Mouse (Mus musculus) natural killer cell, adult 2 months (primary cell): Measurements from ENCODE around the gene Bysl.

ENCODE experiments used
- DNase-seq, 2 experiments: peaks; one replicate each; pipeline ENCODE4 v3.0.0; 2022; ENCODE audit warnings: low spot score in 2 of 2

Bysl gene

GRCm38 (mm10) chr17:47594183-47594968, 16.9 kb downstream of the Bysl start:
- DNase-seq = peak in 1 of 2 experiments; percentile 8

- no peak for DNase-seq
Measured at GRCm38 (mm10) chr17:47593854-47594182, 17.5 kb downstream of the Bysl start.

DNA sequence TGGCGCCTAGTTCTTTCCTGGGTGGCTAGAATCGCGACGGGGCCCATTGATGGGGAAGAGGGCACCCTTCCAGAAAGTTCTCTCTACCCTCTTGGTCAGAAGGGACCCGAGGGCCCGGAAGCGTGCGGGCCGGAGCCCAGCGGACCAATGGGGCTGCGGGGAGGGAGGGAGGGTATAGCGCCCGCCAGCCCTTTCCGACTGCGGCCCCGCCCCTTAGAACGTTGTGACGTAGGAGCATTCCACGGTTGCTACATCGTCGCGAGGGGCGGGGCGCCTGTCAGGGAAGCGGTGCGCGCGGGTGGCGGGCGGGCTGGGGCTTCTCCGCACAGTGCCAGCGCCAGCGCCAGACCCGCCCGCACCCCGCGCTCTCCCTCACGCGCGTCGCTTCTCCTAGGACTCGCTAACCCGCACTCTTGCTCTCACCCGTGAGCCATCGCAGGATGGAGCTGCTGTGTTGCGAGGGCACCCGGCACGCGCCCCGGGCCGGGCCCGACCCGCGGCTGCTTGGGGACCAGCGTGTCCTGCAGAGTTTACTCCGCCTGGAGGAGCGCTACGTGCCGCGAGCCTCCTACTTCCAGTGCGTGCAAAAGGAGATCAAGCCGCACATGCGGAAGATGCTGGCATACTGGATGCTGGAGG, 18.0 kb downstream of the Bysl start:
- DNase-seq = peak; percentile 89 to 92

- no peak for DNase-seq
Measured at GRCm38 (mm10) chr17:47591073-47591472, 20.2 kb downstream of the Bysl start.

DNA sequence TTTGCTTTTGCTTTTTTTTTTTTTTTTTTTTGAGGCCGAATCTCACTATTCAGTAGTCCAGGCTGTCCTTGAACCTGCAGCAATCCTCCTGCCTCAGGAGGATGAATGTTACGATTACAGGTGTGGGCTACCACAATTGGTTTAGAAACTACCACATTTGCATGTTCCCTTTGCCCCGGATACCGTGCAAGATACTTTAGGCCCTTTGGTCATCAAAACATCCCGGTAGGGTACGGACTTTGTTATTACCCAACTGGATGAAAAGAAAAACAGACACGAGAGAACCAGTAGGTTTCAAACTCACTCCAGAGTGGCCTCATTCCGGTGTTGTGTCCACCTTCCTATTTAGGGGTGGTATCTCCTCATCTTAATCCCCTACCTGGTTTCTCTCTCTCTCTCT, 22.8 kb downstream of the Bysl start:
- DNase-seq = no peak

DNA sequence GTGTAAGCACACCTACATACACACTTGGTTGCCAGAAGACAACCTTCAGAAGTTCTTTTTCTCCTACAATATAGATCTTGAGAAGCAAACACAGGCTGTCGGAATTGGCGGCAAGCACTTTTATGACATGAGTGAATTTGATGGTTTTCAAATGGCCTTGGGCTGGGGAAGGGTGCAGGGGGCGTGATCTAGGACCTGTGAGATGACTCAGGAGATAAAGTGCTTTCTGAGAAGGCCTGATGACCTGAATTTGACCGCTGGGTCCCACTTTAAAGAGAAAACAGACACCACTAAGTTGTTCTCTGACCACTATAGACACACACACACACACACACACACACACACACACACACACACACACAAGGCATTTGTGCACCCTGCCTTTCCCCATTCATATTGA, 30.3 kb downstream of the Bysl start:
- no peak for DNase-seq

GRCm38 (mm10) chr17:47578655-47579054, 32.6 kb downstream of the Bysl start:
- no peak for DNase-seq

DNA sequence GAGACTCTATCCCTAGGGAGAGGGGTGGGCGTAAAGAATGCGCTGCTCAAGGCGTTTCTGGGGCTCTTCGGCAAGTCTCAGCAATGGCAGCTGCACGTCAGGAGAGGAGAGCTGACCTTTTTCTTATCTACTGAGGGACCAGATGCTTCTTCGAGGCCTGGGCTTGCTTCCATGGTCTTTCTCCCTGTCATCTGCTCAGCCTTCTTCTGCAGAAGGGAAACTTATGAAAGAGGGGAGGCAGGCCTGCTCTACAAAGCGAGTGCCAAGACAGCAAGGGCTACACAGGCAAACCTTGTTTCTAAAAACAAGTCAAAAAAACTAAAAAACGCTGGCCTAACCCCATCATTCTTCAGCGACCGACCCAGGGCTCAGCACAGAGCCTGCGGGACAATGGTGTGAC, 36.5 kb downstream of the Bysl start:
- DNase-seq = no peak

DNA sequence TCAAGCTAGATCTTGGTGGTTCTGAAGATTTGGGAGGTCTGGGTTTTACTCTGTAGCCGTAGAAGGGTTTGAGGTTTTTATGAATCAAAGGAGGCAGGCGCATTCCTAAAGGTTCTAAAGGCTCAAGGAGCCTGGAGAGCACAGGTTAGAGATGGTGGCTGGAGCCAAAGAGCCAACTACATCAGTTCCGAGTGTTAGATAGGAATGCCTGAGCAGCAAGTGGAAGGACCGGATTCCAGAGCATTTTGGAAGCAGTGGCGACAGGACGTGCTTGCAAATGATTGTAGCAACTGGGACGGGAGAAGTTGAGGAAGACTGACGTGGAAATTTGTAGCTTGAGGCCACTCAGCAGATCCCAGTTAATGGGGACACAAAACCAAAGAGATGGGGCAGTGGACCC, 37.3 kb downstream of the Bysl start:
- no peak for DNase-seq

- DNase-seq = no peak
Measured at GRCm38 (mm10) chr17:47572436-47572835, 38.9 kb downstream of the Bysl start.

DNA sequence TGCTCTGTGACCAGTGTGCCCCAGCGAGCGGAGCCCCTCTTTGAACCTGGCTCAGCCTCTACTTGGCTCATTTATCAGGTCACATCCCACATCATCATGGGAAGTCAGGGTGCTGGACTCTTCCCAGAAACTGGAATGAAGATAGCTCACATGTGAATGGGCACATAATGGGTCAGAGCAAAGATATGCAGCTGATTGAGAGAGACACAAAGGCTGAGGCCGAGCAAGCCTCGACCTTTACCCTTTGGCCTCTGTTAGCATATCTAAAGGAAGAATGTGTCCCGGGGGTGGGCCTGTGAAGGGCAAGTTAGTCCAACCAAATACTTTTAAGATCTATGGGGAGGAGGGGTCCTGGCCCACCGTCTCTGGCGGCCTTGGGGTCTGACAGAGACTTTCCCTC, 39.7 kb downstream of the Bysl start:
- DNase-seq = no peak

GRCm38 (mm10) chr17:47568951-47569527, 42.3 kb downstream of the Bysl start:
- no peak for DNase-seq

DNA sequence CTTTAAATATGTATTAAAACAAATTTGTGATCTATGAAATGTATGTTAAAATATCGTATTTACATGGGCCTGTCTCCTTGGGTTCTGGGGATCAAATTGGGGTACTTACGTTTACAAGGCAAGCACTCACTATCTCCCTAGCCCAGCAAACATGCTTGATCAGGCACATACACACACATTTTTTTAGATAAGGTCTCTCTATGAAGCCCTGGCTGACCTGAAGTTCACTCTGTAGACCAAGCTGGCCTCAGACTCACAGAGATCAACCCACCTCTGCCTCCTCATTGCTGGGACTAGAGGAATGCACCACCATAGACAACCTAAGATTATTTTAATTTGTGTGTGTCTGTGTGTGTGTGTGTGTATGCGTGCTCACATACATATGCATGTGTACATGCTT, 42.9 kb downstream of the Bysl start:
- no peak for DNase-seq

- DNase-seq = no peak
Measured at GRCm38 (mm10) chr17:47567271-47567670, 44.0 kb downstream of the Bysl start.

- no peak for DNase-seq
Measured at GRCm38 (mm10) chr17:47566133-47566532, 45.2 kb downstream of the Bysl start.

GRCm38 (mm10) chr17:47564612-47565011, 46.7 kb downstream of the Bysl start:
- DNase-seq = peak; percentile 44 to 74

DNA sequence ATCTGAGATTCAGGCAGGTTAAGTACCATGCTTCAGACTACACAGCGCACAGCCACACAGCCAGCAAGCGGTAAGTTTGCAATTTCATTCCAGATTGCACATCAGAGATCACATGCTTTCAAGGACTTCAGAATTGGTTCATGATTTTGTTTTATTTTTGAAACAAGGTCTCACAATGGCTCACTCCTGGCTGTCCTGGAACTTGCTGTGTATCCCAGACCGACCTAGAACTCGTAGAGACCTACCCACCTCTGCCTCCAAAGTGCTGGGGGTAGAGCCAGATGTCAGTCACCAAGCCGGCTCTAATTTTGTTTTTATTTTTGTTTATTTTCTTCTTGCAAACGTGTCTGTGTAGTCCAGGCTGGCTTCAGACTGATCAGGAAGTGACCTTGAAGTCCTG, 48.4 kb downstream of the Bysl start:
- no peak for DNase-seq

- no peak for DNase-seq
Measured at GRCm38 (mm10) chr17:47559726-47560125, 51.6 kb downstream of the Bysl start.

DNA sequence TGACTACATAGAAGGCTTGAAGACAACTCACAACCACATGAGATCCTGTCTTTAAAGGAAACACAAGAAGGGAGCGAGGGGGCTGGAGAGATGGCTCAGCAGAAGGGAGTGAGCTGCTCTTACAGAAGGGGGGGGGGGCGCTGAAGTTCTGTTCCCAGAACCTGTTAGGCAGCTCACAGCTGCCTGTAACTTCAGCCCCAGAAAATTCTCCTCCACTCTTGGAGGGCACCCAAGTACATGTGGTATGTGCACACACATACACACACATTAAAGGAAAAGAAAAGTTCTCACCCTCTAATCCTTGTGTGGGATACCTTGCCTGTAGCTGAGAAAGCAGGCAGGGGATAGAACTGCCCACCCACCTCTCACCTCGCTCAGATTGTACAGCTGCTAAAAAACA, 54.1 kb downstream of the Bysl start:
- DNase-seq = no peak

DNA sequence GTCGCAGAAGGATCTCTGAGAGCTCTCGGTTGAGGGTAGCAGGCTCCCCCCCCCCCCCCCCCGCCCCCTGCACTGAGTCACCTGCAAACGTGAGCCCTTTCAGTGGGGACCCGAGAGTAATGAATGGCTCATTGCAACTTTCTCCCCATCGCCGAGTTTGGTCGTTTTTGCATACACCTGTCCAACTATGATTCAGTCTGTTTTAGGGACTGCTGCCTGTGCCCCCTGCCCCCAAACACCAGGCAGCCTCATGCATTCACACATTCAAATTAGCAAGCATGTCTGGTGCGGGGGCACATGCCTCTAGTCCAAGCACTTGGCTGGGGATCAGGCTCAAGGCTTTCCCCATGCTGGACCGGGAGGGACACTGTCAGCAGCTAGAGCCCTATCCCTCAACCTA, 56.7 kb downstream of the Bysl start:
- DNase-seq = no peak

DNA sequence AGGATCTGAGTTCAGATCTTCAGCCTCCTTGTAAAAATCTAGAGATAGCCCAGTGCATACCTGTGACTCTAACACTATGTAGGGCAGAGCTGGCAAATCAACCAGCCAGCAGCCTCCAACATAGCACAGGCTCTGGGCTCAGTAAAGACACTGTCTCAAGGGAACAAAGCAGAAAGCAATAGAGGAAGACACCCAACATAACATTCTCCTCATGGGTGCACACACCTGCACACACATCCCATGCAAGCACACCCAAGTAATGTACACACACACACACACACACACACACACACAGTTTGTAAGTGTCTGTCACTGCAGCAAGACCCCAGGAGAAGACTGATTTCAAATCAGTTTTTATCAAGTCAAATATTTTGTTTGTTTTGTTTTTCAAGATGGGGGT, 58.3 kb downstream of the Bysl start:
- DNase-seq = peak in 1 of 2 experiments; percentile 11

DNA sequence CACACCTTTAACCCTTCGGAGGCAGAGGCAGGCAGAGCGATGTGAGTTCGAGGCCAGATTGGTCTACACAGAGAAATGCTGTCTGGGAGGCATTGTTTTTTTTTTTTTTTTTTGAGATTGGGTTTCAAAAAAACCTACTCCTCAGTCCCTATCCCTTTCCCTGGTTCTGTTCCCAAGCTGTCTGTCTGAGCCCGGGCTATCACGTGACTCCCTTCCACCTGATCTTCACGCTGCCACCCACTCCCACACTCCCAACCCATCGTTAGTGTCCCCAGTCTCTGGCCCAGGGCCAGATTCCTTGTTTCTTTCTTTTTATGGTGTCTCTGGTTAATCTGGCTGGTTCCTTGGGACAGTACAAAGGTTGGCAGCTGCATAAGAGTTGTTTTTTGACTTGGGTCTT, 60.2 kb downstream of the Bysl start:
- no peak for DNase-seq
